Mouse (Mus musculus) hindbrain, embryonic 14.5 days (tissue): ENCODE measurements around the gene Ntrk2. TPM values are rescaled to one million over a fixed set of nuclear protein-coding genes. Genes with fewer than 3 reads are reported as not detected.

Source experiments
- ATAC-seq: fragments of 200-750 bp; cut with Nextera tagmentation; 2 replicates; pipeline ENCODE4 v1.8.0; 2017; ENCODE audit warnings: moderate number of reproducible peaks, mild to moderate bottlenecking, moderate TSS enrichment, moderate library complexity; ENCODE audit not compliant: low FRiP score
- DNase-seq: peaks from one replicate; pipeline ENCODE4 v3.0.0-alpha.2; 2015; ENCODE audit warnings: low spot score
- H3K27ac ChIP-seq: fragments of 300-500 bp; sonication (generic); 2 replicates; pipeline ENCODE4 v1.5.1; 2014; ENCODE audit warnings: mild to moderate bottlenecking, moderate library complexity
- H3K27me3 ChIP-seq: fragments of 300-500 bp; sonication (generic); 2 replicates; pipeline ENCODE4 v1.6.1; 2014; ENCODE audit warnings: mild to moderate bottlenecking, low read length, mixed read lengths; ENCODE audit not compliant: control insufficient read depth, insufficient read depth
- H3K36me3 ChIP-seq: fragments of 300-500 bp; sonication (generic); replicated peaks from 2 replicates; pipeline ENCODE4 v1.6.1; 2014; ENCODE audit not compliant: control insufficient read depth, insufficient read depth
- H3K4me1 ChIP-seq: fragments of 300-500 bp; sonication (generic); replicated peaks from 2 replicates; pipeline ENCODE4 v1.6.1; 2014; ENCODE audit warnings: antibody characterized with exemption, low read length, mixed read lengths; ENCODE audit not compliant: control insufficient read depth, insufficient read depth
- H3K4me2 ChIP-seq: fragments of 300-500 bp; sonication (generic); replicated peaks from 2 replicates; pipeline ENCODE4 v1.6.1; 2014; ENCODE audit warnings: mild to moderate bottlenecking, moderate library complexity
- H3K4me3 ChIP-seq: fragments of 300-500 bp; sonication (generic); replicated peaks from 2 replicates; pipeline ENCODE4 v1.5.1; 2014; ENCODE audit warnings: mild to moderate bottlenecking, low read length
- H3K9ac ChIP-seq: fragments of 300-500 bp; sonication (generic); 2 replicates; pipeline ENCODE4 v1.6.1; 2014
- H3K9me3 ChIP-seq: fragments of 300-500 bp; sonication (generic); 2 replicates; pipeline ENCODE4 v1.6.1; 2016; ENCODE audit warnings: low read length; ENCODE audit not compliant: control insufficient read depth
- WGBS: fragments of 180-500 bp; shearing (Covaris S2); extraction: QIAGEN DNeasy Blood & Tissue Kit; methylation state at CpG from one replicate; pipeline ENCODE4 v1.1.7; 2014; 5-methylcytosine and 5-hydroxymethylcytosine counted together
- polyA plus RNA-seq: library from polyadenylated mRNA; unstranded; fragments of >200 nt; fragmentation: Nextera tagmentation; extraction: Ambion mirVana; gene quantifications from 2 replicates; pipeline ENCODE4 v1.2.1, GENCODE M21; 2014

Gene Ntrk2
- polyA plus RNA-seq, 1 experiment from 2014 or later = 108 TPM

DNA sequence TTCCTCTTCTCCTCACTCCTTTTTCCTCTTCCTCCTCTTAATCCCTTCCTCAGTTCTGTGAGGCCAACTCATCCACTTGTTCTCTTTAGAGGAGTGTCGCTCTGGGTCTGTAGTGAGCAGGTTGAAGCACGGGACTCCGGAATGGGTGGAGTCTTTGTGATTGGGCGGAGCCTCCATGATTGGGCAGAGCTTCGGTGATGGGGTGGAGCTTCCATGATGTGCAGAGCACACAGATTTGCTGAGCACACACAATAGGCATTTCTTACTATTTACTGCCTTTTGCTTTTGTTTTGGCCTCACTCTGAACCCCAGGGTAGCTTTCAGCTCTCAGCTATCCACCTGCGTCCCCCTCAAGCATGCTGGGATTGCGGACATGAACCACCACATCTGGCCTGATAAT is 134.4 kb downstream of the Ntrk2 start:
- H3K27me3 ChIP-seq = no peaks in the 10 kb centered on the region
- H3K4me2 ChIP-seq = no peak overlapping the region
- H3K4me1 ChIP-seq = peaks cover 14% of the 10 kb centered on the region
- no peaks in the 10 kb centered on the region for H3K9me3 ChIP-seq
- H3K36me3 ChIP-seq = no peaks in the 10 kb centered on the region
- WGBS = 54% methylated on average over 7 of the region's 7 CpGs
- H3K9ac ChIP-seq = no peak overlapping the region
- H3K27ac ChIP-seq = no peak overlapping the region
- ATAC-seq (no peak), DNase-seq (no peak)
- no peak overlapping the region for H3K4me3 ChIP-seq

DNA sequence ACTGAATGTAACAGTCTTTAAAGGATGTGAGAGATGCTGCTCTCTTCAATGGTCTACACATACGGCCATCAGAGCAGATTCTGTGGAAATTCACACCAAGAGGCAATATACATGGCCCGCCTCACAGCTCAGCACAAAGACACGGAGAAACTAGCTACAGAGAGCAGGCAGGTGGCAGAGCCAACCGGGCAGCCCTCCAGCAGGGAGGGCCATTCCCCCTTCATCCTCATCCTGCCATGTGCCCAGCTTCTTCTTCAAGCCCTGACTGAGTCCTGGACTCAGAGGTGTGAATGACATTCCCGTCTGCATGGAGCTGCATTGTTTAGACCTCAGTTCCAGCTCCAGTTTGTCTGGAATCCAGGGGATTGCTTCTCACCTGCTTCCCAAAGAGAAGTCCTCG is 139.4 kb downstream of the Ntrk2 start:
- no peak overlapping the region for H3K9ac ChIP-seq
- ATAC-seq (no peak), DNase-seq (no peak)
- no peaks in the 10 kb centered on the region for H3K36me3 ChIP-seq
- peak overlapping the region; percentile 53 for H3K27ac ChIP-seq
- no peaks in the 10 kb centered on the region for H3K27me3 ChIP-seq
- WGBS = 76% methylated on average over 6 of the region's 6 CpGs
- no peak overlapping the region for H3K4me3 ChIP-seq
- H3K4me1 ChIP-seq = peaks cover 28% of the 10 kb centered on the region
- H3K9me3 ChIP-seq = no peaks in the 10 kb centered on the region
- H3K4me2 ChIP-seq = no peak overlapping the region

DNA sequence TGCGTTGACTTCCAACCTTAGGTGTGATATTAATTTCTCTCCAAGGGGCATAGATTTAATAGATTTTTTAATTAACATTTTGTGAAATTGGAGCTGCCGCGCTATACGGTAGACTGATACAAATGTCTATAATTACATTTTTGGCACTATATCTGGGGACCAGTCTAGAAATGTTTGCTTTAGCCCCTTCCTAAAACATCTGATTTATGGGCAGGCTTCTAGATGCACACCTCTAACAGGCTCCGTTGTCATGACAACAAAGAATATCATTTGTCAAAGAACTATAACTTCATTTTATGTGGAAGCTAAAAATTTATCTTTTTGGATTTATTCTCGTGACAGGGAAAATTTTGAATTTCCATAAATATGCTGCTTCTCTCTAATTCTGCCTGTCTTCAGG is 140.2 kb downstream of the Ntrk2 start:
- H3K4me3 ChIP-seq = no peak overlapping the region
- H3K9ac ChIP-seq = no peak overlapping the region
- peaks cover 25% of the 10 kb centered on the region for H3K4me1 ChIP-seq
- ATAC-seq = peak; percentile 54; the same call in 1 of the 2 replicates
- no peaks in the 10 kb centered on the region for H3K36me3 ChIP-seq
- H3K27ac ChIP-seq = peak overlapping the region; percentile 53
- no peaks in the 10 kb centered on the region for H3K27me3 ChIP-seq
- no peak overlapping the region for H3K4me2 ChIP-seq
- no peaks in the 10 kb centered on the region for H3K9me3 ChIP-seq
- DNase-seq = peak; percentile 58
- 53% methylated on average over 6 of the region's 6 CpGs for WGBS

DNA sequence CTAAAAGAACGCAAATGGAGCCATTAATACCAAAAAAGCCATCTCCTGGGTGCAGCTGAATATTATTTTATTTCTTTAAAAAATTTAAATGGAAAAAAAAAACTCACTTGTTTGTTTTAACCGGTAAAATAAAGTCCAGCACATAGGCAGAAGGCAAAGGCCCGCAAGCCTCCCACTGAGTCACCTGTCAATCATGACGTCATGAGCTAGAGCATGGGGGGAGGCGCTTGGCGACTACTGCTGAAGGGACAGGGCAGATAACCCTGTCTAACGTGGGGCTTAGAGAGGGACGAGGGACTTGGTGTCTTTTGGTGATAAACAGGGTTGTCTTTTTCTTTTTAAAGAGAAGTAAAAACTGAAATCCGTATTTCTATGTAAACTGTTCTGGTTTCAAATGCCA is 140.7 kb downstream of the Ntrk2 start:
- no peak for ATAC-seq
- peaks cover 24% of the 10 kb centered on the region for H3K4me1 ChIP-seq
- H3K27me3 ChIP-seq = no peaks in the 10 kb centered on the region
- no peak for DNase-seq
- H3K9me3 ChIP-seq = no peaks in the 10 kb centered on the region
- H3K36me3 ChIP-seq = no peaks in the 10 kb centered on the region
- no peak overlapping the region for H3K4me2 ChIP-seq
- H3K27ac ChIP-seq = peak overlapping the region; percentile 62; the same call in 1 of the 2 replicates
- 37% methylated on average over 9 of the region's 9 CpGs for WGBS
- no peak overlapping the region for H3K4me3 ChIP-seq
- no peak overlapping the region for H3K9ac ChIP-seq

DNA sequence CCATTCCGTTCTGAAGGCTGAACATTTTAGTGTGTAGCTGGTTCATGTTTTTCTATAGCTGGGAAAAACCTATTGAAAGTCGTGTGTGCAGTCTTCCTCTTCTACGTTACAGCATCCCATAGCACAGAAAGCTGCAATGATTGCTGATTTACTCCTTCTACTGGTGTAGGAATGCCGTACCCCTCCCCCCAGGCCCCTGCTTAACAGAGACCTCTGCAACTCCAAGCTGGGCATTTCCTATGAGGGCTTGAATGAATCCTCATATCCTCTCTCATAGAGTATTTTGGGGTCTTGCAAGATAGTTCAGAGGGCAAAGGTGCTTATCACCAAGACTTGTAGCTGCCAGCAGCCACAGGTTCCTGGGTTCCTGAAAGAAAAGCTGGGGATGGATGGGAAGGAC is 148.0 kb downstream of the Ntrk2 start:
- no peak overlapping the region for H3K4me2 ChIP-seq

DNA sequence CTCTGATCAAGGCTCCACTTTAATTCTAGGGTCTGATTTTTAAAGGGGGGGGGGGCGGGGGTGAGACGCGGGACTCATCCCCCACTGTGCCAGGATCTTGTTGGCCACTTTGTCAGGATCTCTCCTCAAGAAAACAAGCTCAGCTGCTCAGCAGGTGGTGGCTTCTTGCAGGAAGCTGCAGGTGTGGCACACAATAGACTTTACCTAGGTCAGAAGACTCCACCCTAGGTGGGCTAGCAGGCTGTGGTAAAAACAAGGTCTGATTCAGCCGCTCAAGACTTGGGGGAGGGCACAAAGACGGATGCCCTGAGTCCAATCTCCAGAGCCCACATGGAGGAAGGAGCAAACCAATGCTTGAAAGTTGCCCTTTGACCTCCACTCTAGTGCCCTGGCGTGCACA is 148.4 kb downstream of the Ntrk2 start:
- no peak overlapping the region for H3K4me2 ChIP-seq
- no peaks in the 10 kb centered on the region for H3K36me3 ChIP-seq
- H3K4me1 ChIP-seq = 0 out of 2 replicates have a peak, but pooled peaks cover 5% of the 10 kb centered on the region
- no peaks in the 10 kb centered on the region for H3K27me3 ChIP-seq
- H3K4me3 ChIP-seq = no peak overlapping the region
- H3K9me3 ChIP-seq = no peaks in the 10 kb centered on the region
- no peak overlapping the region for H3K9ac ChIP-seq
- WGBS = 15% methylated on average over 6 of the region's 6 CpGs
- H3K27ac ChIP-seq = no peak overlapping the region
- DNase-seq (no peak), ATAC-seq (no peak)

More for the DNA sequence above, 148.0 kb downstream of the Ntrk2 start:
- Histone ChIP-seq H3K4me1 (0 out of 2 replicates have a peak, but pooled peaks cover 5% of the 10 kb centered on the region), H3K9ac (no peak overlapping the region), H3K27ac (no peak overlapping the region), H3K36me3 (no peaks in the 10 kb centered on the region), H3K9me3 (no peaks in the 10 kb centered on the region), H3K4me3 (no peak overlapping the region), H3K27me3 (no peaks in the 10 kb centered on the region)
- no peak for DNase-seq
- 27% methylated on average over 4 of the region's 4 CpGs for WGBS
- no peak for ATAC-seq

DNA sequence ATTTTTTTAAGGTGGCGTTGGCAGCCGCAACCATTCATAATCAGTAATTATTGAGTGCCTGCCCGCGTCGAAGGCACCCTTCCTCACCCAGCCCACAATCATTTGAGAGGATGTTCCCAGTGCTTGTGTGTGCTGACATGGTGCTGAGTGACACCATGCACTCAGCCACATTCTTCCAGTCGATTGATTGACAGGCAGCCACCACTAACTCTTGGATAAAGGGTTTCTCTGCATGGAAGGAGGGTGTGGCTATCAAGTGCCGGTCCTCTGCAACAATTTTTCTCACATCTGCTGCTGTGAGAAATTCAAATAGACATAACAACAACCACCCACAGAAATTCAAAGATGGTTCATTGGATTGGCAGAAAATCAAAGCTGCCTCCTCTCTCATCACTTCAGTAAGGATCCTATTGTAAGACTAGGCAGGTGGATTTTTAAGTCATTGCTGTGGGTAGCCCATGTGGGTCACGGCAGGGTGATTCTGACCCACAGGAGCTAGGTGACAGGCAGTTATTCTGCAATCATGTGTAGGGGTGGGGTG is 148.9 kb downstream of the Ntrk2 start:
- no peaks in the 10 kb centered on the region for H3K36me3 ChIP-seq
- no peaks in the 10 kb centered on the region for H3K9me3 ChIP-seq
- no peak overlapping the region for H3K27ac ChIP-seq
- H3K27me3 ChIP-seq = no peaks in the 10 kb centered on the region
- WGBS = 50% methylated on average over 8 of the region's 8 CpGs
- no peak for DNase-seq
- H3K4me1 ChIP-seq = 0 out of 2 replicates have a peak, but pooled peaks cover 5% of the 10 kb centered on the region
- no peak for ATAC-seq
- no peak overlapping the region for H3K9ac ChIP-seq
- no peak overlapping the region for H3K4me2 ChIP-seq
- H3K4me3 ChIP-seq = no peak overlapping the region

DNA sequence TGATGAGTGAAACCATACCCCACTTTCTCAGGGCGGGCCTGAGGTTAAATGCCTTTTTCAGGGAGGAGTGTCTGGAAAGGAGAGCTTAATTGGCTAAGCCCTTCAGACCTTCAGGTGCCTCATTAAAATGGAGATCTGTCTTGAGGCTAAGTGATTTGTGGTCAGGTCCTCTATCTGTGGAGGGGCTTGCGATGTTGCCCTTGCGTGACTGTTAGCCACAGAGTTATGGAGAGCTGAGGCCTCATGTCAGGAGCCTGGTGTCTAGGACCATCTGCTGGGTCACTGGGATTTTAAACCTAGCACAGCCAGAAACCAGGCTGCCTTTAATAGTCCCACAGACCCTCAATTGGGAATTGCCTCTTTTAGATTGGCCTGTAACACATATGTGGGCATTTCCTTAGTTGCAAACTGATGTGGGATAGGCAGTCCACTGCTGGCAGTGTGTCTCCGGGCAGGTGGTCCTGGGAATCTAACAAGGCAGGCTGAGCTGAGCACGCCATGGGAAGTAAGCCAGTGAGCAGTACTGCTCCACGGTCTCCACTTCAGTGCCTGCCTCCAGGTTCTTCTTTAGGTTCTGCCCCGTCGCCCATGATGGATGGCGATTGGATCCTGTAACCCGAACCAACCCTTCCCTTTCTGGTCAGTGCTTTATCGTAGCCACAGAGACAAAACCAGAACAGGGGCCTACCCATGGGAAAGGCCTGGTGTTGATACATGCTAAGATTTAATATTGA is 152.0 kb downstream of the Ntrk2 start:
- peaks cover 6% of the 10 kb centered on the region; the same call in 1 of the 2 replicates for H3K4me1 ChIP-seq
- H3K36me3 ChIP-seq = no peaks in the 10 kb centered on the region
- H3K27ac ChIP-seq = no peak overlapping the region
- H3K9ac ChIP-seq = no peak overlapping the region
- 67% methylated on average over 11 of the region's 11 CpGs for WGBS
- H3K27me3 ChIP-seq = no peaks in the 10 kb centered on the region
- ATAC-seq (no peak), DNase-seq (no peak)
- no peak overlapping the region for H3K4me2 ChIP-seq
- H3K9me3 ChIP-seq = no peaks in the 10 kb centered on the region
- H3K4me3 ChIP-seq = no peak overlapping the region

DNA sequence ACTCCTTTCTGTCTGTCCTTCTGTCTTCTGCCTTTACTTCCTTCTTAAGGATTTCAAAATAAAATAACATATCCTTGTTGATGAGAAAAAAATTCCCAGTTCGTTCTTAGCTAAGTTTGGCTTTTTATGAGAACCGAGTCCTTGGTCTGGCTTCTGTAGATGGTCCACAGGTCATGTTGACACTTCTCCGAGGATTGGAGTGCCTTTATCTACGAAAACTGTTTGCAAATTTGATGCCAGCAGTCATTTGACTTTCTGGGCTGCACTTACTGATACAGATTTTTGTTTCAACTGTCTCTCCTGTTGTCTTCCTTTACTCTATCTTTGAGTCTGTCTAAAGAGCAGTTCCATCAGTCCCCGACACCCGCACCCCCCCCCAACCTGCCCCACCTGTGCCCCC is 154.0 kb downstream of the Ntrk2 start:
- Histone ChIP-seq H3K27me3 (no peaks in the 10 kb centered on the region), H3K4me1 (peaks cover 26% of the 10 kb centered on the region), H3K9ac (no peak overlapping the region), H3K9me3 (no peaks in the 10 kb centered on the region), H3K36me3 (no peaks in the 10 kb centered on the region), H3K4me3 (no peak overlapping the region), H3K4me2 (no peak overlapping the region), H3K27ac (no peak overlapping the region)
- 97% methylated on average over 6 of the region's 6 CpGs for WGBS
- no peak for DNase-seq
- no peak for ATAC-seq
